Mouse (Mus musculus): ENCODE measurements at regions not wholly inside any gene's neighbourhood (a gene's known extent, or its start where the extent isn't known, plus 50 kb on each side); places are given as distances from the start of the nearest gene placed in this dataset.

DNA sequence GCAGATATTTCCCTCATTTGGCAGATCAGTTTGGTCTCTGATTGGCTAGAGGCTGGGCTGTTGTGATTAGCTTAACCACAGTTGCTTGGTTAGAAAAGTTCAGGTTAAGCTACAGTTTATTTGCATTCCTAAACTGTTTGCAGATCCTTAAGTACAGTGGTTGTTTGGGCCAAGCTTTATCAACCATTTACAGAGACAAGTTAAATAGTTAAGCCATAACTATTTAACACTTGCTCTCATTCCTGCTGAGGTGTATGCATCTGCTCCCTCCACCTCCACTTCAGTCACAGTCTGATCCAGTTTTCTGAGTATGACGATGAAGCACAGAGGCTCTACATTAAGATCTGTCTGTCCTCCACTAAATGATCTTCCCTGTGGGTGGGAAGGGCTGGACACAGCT, 58.6 kb upstream of the Gdf10 start:
- DNase-seq = no peak

- no peak for DNase-seq
Observed at GRCm38 (mm10) chr14:33865746-33866145, 57.6 kb upstream of the Gdf10 start.

DNA sequence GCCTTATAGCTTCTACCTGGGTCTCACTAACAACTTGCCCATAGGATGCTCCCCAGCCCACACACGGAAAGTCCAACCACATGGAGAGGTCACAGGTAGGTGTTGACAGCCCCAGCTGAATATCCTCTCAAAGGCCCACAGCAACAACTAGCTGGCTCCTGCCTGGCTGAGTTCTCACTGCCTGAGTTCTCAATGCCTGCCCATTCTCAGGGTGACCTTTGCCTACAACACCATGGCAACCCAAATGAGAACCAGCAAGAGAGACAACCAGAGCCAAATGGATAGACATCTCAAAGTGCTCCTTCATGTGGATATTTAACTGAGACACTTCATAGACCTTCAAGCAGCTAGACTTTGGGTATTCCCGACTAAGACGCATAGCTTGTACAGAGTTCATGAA, 55.7 kb upstream of the Gdf10 start:
- no peak for DNase-seq

Data from adrenal gland, postnatal 10 days (tissue).